Mouse (Mus musculus) small intestine, adult 2 months (tissue): ENCODE measurements around the gene Klhl9. TPM values are rescaled to one million over a fixed set of nuclear protein-coding genes. Genes with fewer than 3 reads are reported as not detected.
"Not testable (repeated sequence)": the region's sequence is repeated elsewhere in the genome, so short reads cannot be mapped to it uniquely, and the experiment has no call there.

Experiments used
- H3K27ac ChIP-seq: fragments of 200-500 bp; 2 replicates; pipeline ENCODE4 v1.5.1; 2012; ENCODE audit warnings: low read depth, low read length, control low read depth, inconsistent platforms; ENCODE audit not compliant: insufficient read depth
- H3K27me3 ChIP-seq: fragments of 200-500 bp; 2 replicates; pipeline ENCODE4 v1.6.1; 2012; ENCODE audit warnings: mild to moderate bottlenecking, moderate library complexity, low read length, inconsistent platforms; ENCODE audit not compliant: control insufficient read depth, insufficient read depth
- H3K36me3 ChIP-seq: fragments of 200-500 bp; 2 replicates; pipeline ENCODE4 v1.6.1; 2012; ENCODE audit warnings: mild to moderate bottlenecking, low read length, control low read depth, inconsistent platforms; ENCODE audit not compliant: control insufficient read depth, insufficient read depth
- H3K4me1 ChIP-seq: fragments of 200-500 bp; 2 replicates; pipeline ENCODE4 v1.6.1; 2012; ENCODE audit warnings: low read length, inconsistent platforms, mixed read lengths; ENCODE audit not compliant: control insufficient read depth, insufficient read depth, insufficient read length
- H3K4me3 ChIP-seq: fragments of 200-500 bp; 2 replicates; pipeline ENCODE4 v1.5.1; 2012; ENCODE audit warnings: low read depth, mild to moderate bottlenecking, control low read depth, inconsistent platforms, low read length, moderate library complexity
- CTCF ChIP-seq: fragments of 200-500 bp; IDR thresholded peaks from 2 replicates; pipeline ENCODE4 v1.5.1; 2012; ENCODE audit warnings: low read depth, mild to moderate bottlenecking, control low read depth, inconsistent platforms, low read length, moderate library complexity, mixed read lengths; ENCODE audit not compliant: insufficient replicate concordance, insufficient read length; ENCODE audit errors: extremely low read depth
- POLR2A ChIP-seq: fragments of 200-500 bp; IDR thresholded peaks from 2 replicates; pipeline ENCODE4 v1.6.1; 2012; ENCODE audit warnings: low read depth, mild to moderate bottlenecking, control low read depth, inconsistent platforms, low read length, moderate library complexity
- WGBS: fragments of 180-500 bp; shearing (Covaris S2); methylation state at CpG from one replicate; pipeline ENCODE4 v1.1.7; 2018; 5-methylcytosine and 5-hydroxymethylcytosine counted together
- polyA plus RNA-seq: library from polyadenylated mRNA; depleted of rRNA; stranded (reverse); fragments of >200 nt; gene quantifications from 2 replicates; pipeline ENCODE4 v1.2.3, GENCODE M21; 2012; rRNA removed

Klhl9 gene
- polyA plus RNA-seq, result 6.5 and 11.3 TPM in 2 replicates

GRCm38 (mm10) chr4:88721791-88722721 is at the start of gene Klhl9, which contains the start of gene Gm26566:
TSS of gene Klhl9 (minus strand) at chr4:88722465.
TSS of gene Gm26566 (plus strand) at chr4:88721805.
- H3K27me3 ChIP-seq, result no peaks in the 10 kb centered on the region
- peaks cover 7% of the 10 kb centered on the region; the same call in 1 of the 2 replicates for H3K36me3 ChIP-seq
- under 1% methylated on average over 82 of the region's 82 CpGs for WGBS
- TF ChIP-seq CTCF (no peak), POLR2A (peak; percentile 86)
- peak within 1 kb of the TSS; percentile 94 for H3K27ac ChIP-seq
- H3K4me3 ChIP-seq, result peak within 1 kb of the TSS; percentile 68
- peaks cover 9% of the 10 kb centered on the region; the same call in 1 of the 2 replicates for H3K4me1 ChIP-seq

- not testable (repeated sequence) for H3K27ac ChIP-seq
Measured at GRCm38 (mm10) chr4:88763384-88764018, 41.2 kb upstream of the Klhl9 start.

GRCm38 (mm10) chr4:88762341-88762740 is 40.1 kb upstream of the Klhl9 start:
- not testable (repeated sequence) for H3K36me3 ChIP-seq, H3K27ac ChIP-seq, H3K4me1 ChIP-seq, H3K27me3 ChIP-seq, H3K4me3 ChIP-seq
- WGBS, result 56% methylated on average over 9 of the region's 9 CpGs

More at GRCm38 (mm10) chr4:88763384-88764018, 41.2 kb upstream of the Klhl9 start:
- peak; percentile 34; the same call in 1 of the 2 replicates for TF ChIP-seq CTCF
- H3K36me3 ChIP-seq, H3K27me3 ChIP-seq, H3K4me1 ChIP-seq: not testable (repeated sequence)
- peak overlapping the region; percentile 59 for H3K4me3 ChIP-seq
- 4% methylated on average over 34 of the region's 42 CpGs for WGBS

GRCm38 (mm10) chr4:88761776-88762175 is 39.5 kb upstream of the Klhl9 start:
- H3K4me1 ChIP-seq, H3K4me3 ChIP-seq, H3K27ac ChIP-seq, H3K36me3 ChIP-seq, H3K27me3 ChIP-seq: not testable (repeated sequence)
- WGBS, result 70% methylated on average over 6 of the region's 8 CpGs

- TF ChIP-seq CTCF, result 0 out of 2 replicates have a peak, but pooled peaks have one; percentile 17
- H3K4me1 ChIP-seq, result not testable (repeated sequence)
- 0% methylated on average over 23 of the region's 28 CpGs for WGBS
Measured at GRCm38 (mm10) chr4:88760431-88760830, 38.2 kb upstream of the Klhl9 start.

GRCm38 (mm10) chr4:88759610-88760268 is 37.5 kb upstream of the Klhl9 start, which contains the start of gene Gm13283:
TSS of gene Gm13283 (plus strand) at chr4:88760119.
- H3K36me3 ChIP-seq, H3K27ac ChIP-seq, H3K27me3 ChIP-seq, H3K4me1 ChIP-seq: not testable (repeated sequence)
- 18% methylated on average over 12 of the region's 14 CpGs for WGBS
- peak within 1 kb of the TSS; percentile 55 for H3K4me3 ChIP-seq

More at GRCm38 (mm10) chr4:88760431-88760830, 38.2 kb upstream of the Klhl9 start:
- not testable (repeated sequence) for H3K27me3 ChIP-seq, H3K36me3 ChIP-seq, H3K27ac ChIP-seq
- peak overlapping the region; percentile 55 for H3K4me3 ChIP-seq

- H3K27ac ChIP-seq, H3K4me1 ChIP-seq, H3K4me3 ChIP-seq, H3K27me3 ChIP-seq, H3K36me3 ChIP-seq: not testable (repeated sequence)
- WGBS, result 88% methylated on average over 9 of the region's 9 CpGs
Measured at GRCm38 (mm10) chr4:88758751-88759150, 36.5 kb upstream of the Klhl9 start.
